Mouse (Mus musculus) left cerebral cortex, postnatal 25 days (tissue): ENCODE results near the gene Tppp3. TPM values are rescaled to one million over a fixed set of nuclear protein-coding genes. Genes with fewer than 3 reads are reported as not detected.

Source experiments
- DNase-seq, 2 experiments: peaks; one replicate each; pipeline ENCODE4 v3.0.0; 2022; ENCODE audit warnings: low spot score in 2 of 2, mixed read lengths in 1 of 2
- intact Hi-C: fragments of 180-260 bp; cut with DNase I; formaldehyde crosslinking; loops from one replicate; pipeline ENCODE4 v1.15.1; 2025
- total RNA-seq, 2 experiments: library from RNA; stranded (reverse); gene quantifications; 2 replicates each; pipeline ENCODE4 v1.2.3; 2021

The Tppp3 gene
- total RNA-seq, 2 experiments from 2014 or later = 30.1 to 37.5 TPM

GRCm38 (mm10) chr8:105469816-105470215 is 1.5 kb downstream of the Tppp3 start:
- intact Hi-C loops = loop anchor here (10.0 kb wide), 1 partner anchor 115 kb away; no protein-coding TSS in a partner anchor
- no peak for DNase-seq

GRCm38 (mm10) chr8:105469041-105469695 is 2.2 kb downstream of the Tppp3 start:
- peak in 1 of 2 experiments; percentile 71 for DNase-seq
- intact Hi-C loops = no loop called here

GRCm38 (mm10) chr8:105468002-105468720 is 3.2 kb downstream of the Tppp3 start:
- intact Hi-C loops = no loop called here
- no peak for DNase-seq

GRCm38 (mm10) chr8:105467396-105467985 is 3.8 kb downstream of the Tppp3 start:
- intact Hi-C loops = no loop called here
- DNase-seq = no peak

- peak in 1 of 2 experiments; percentile 62 for DNase-seq
- intact Hi-C loops = no loop called here
Observed at GRCm38 (mm10) chr8:105466700-105467291, 4.5 kb downstream of the Tppp3 start.

GRCm38 (mm10) chr8:105466246-105466645 is 5.1 kb downstream of the Tppp3 start:
- intact Hi-C loops = no loop called here

GRCm38 (mm10) chr8:105464595-105464994 is 6.7 kb downstream of the Tppp3 start:
- intact Hi-C loops = no loop called here
- no peak for DNase-seq

More at GRCm38 (mm10) chr8:105466246-105466645, 5.1 kb downstream of the Tppp3 start:
- no peak for DNase-seq

GRCm38 (mm10) chr8:105461085-105461803 is 10.1 kb downstream of the Tppp3 start:
- intact Hi-C loops = no loop called here
- no peak for DNase-seq

- intact Hi-C loops = no loop called here
- DNase-seq = no peak
Observed at GRCm38 (mm10) chr8:105455218-105455617, 16.1 kb downstream of the Tppp3 start.

- no peak for DNase-seq
- intact Hi-C loops = no loop called here
Observed at GRCm38 (mm10) chr8:105454088-105454487, 17.2 kb downstream of the Tppp3 start.

GRCm38 (mm10) chr8:105453296-105453695 is 18.0 kb downstream of the Tppp3 start:
- intact Hi-C loops = no loop called here
- DNase-seq = no peak

GRCm38 (mm10) chr8:105451903-105452603 is 19.3 kb downstream of the Tppp3 start:
- no peak for DNase-seq
- intact Hi-C loops = no loop called here

GRCm38 (mm10) chr8:105450977-105451376 is 20.3 kb downstream of the Tppp3 start:
- no peak for DNase-seq
- intact Hi-C loops = no loop called here

- intact Hi-C loops = no loop called here
- DNase-seq = no peak
Observed at GRCm38 (mm10) chr8:105448596-105448995, 22.7 kb downstream of the Tppp3 start.

GRCm38 (mm10) chr8:105448188-105448587 is 23.1 kb downstream of the Tppp3 start:
- DNase-seq = no peak
- intact Hi-C loops = no loop called here

GRCm38 (mm10) chr8:105446127-105446552 is 25.2 kb downstream of the Tppp3 start:
- DNase-seq = no peak
- intact Hi-C loops = no loop called here

GRCm38 (mm10) chr8:105445296-105446126 is 25.8 kb downstream of the Tppp3 start:
- intact Hi-C loops = no loop called here
- peak; percentile 26 to 66 for DNase-seq

- no peak for DNase-seq
- intact Hi-C loops = no loop called here
Observed at GRCm38 (mm10) chr8:105442661-105443060, 28.7 kb downstream of the Tppp3 start.
